Mouse (Mus musculus): ENCODE results near the gene Llgl1. TPM values are rescaled to one million over a fixed set of nuclear protein-coding genes. Genes with fewer than 3 reads are reported as not detected.
A peak's percentile ranks its signal among the peaks of the same experiment; 100 is the strongest.

Llgl1 gene
- polyA plus RNA-seq, 1 experiment from 2014 or later: 13.0 TPM

DNA sequence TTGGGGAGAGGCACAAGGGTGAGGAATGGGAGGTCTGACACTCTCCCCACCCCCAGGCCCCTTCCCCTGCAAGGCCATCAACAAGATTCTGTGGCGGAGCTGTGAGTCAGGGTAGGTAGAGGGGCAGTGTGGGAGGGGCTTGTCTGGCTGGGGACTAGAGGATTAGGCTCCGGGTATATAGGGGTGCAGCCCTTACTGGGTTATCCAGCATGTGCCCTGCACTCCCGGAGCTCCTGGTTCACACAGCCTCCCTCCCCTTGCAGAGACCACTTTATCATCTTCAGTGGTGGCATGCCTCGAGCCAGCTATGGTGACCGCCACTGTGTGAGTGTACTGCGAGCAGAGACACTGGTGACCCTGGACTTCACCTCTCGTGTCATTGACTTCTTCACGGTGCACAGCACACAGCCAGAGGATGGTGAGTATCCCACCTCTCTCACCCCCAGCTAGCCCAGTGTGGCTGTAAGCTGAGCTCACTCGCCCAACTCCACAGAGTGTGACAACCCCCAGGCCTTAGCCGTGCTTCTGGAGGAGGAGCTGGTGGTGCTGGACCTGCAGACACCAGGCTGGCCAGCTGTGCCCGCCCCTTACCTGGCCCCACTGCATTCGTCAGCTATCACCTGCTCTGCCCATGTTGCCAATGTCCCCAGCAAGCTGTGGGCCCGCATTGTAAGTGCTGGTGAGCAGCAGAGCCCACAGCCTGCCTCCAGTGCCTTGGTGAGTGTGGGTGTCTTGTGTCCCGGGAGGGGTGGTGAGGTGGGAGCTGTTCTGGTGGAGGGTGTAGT, 7.4 kb downstream of the Llgl1 start:
- H3K4me1 ChIP-seq (replicated peaks): peaks cover 16% of the 10 kb centered on the region
- no peak overlapping the region for H3K9ac ChIP-seq
- no peak overlapping the region for H3K4me3 ChIP-seq (replicated peaks)
- WGBS (ENCODE audit: insufficient replicate concordance): 83% methylated on average over 14 of the region's 14 CpGs
- H3K27ac ChIP-seq (replicated peaks): no peak overlapping the region
- no peak overlapping the region for H3K4me2 ChIP-seq
- H3K27me3 ChIP-seq: no peaks in the 10 kb centered on the region
- no peaks in the 10 kb centered on the region for H3K9me3 ChIP-seq (replicated peaks)
- H3K36me3 ChIP-seq (replicated peaks): peaks cover 71% of the 10 kb centered on the region
- ATAC-seq (ENCODE audit: insufficient read depth): no peak

GRCm38 (mm10) chr11:60707672-60708071, 8.1 kb downstream of the Llgl1 start:
- H3K27ac ChIP-seq (replicated peaks): no peak overlapping the region
- no peak overlapping the region for H3K4me2 ChIP-seq
- H3K9me3 ChIP-seq (replicated peaks): no peaks in the 10 kb centered on the region
- ATAC-seq (ENCODE audit: insufficient read depth): no peak
- no peaks in the 10 kb centered on the region for H3K27me3 ChIP-seq
- peaks cover 79% of the 10 kb centered on the region for H3K36me3 ChIP-seq (replicated peaks)
- H3K4me3 ChIP-seq (replicated peaks): no peak overlapping the region
- H3K4me1 ChIP-seq (replicated peaks): peaks cover 10% of the 10 kb centered on the region; the same call in 1 of the 2 replicates
- no peak overlapping the region for H3K9ac ChIP-seq
- WGBS (ENCODE audit: insufficient replicate concordance): 56% methylated on average over 3 of the region's 3 CpGs

DNA sequence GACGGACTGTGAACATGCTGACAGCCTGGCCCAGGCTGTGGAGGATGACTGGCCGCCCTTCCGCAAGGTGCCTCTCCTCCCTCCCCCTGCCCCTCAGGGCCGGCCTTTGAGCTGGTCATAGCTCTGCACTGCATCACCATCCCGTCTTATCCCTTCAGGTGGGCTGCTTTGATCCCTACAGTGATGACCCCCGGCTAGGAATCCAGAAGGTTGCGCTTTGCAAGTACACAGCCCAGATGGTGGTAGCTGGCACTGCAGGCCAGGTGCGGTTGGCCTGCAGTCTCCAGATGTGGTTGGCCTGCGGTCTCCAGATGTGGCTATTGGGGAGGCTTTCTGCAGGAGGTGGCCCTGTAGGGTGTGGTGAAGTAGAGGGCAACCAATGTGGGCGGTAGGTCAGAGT, 9.1 kb downstream of the Llgl1 start:
- peaks cover 89% of the 10 kb centered on the region for H3K36me3 ChIP-seq (replicated peaks)
- no peak overlapping the region for H3K27ac ChIP-seq (replicated peaks)
- H3K4me2 ChIP-seq: no peak overlapping the region
- no peak overlapping the region for H3K4me3 ChIP-seq (replicated peaks)
- 84% methylated on average over 10 of the region's 10 CpGs for WGBS (ENCODE audit: insufficient replicate concordance)
- ATAC-seq (ENCODE audit: insufficient read depth): no peak
- H3K27me3 ChIP-seq: no peaks in the 10 kb centered on the region
- no peak overlapping the region for H3K9ac ChIP-seq
- no peaks in the 10 kb centered on the region for H3K9me3 ChIP-seq (replicated peaks)
- 0 out of 2 replicates have a peak, but pooled peaks cover under 1% of the 10 kb centered on the region for H3K4me1 ChIP-seq (replicated peaks)

DNA sequence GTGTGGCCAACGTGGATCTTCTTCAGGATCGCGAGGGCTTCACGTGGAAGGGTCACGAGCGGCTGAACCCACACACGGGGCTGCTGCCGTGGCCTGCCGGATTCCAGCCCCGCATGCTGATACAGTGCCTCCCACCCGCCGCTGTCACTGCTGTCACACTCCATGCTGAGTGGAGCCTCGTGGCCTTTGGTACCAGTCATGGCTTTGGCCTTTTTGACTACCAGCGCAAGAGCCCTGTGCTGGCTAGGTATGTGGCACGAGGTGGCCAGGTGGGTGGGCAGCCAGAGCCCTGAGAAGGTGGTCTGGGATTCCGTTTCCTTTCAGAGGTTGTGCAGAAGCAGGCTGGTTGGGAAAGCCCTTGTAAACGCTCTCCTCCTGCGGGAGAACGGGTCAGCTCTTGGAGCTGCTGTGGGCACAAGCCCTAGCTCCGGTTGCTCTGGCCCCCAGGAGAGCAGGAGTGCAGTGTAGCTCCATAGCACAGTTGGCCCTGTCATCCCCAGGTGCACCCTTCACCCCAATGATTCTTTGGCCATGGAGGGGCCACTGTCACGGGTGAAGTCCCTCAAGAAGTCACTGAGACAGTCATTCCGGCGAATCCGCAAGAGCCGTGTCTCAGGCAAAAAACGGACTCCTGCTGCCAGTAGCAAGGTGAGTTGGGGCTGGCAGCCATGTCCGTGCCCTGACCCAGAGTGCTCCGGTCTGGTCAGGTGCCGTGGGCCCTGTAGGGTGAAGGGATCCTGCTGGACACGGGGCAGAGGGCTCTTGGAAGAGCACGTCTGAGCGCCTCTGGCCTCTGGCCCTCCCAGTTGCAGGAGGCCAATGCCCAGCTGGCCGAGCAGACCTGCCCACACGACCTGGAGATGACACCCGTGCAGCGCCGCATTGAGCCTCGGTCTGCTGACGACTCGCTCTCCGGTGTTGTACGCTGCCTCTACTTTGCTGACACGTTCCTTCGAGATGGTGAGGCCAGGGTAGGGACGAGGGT, 10.2 kb downstream of the Llgl1 start:
- Histone ChIP-seq H3K9ac (no peak overlapping the region), H3K9me3 (replicated peaks) (no peaks in the 10 kb centered on the region), H3K27me3 (no peaks in the 10 kb centered on the region), H3K4me1 (replicated peaks) (no peaks in the 10 kb centered on the region), H3K27ac (replicated peaks) (no peak overlapping the region), H3K4me3 (replicated peaks) (no peak overlapping the region), H3K36me3 (replicated peaks) (peaks cover 94% of the 10 kb centered on the region), H3K4me2 (no peak overlapping the region)
- no peak for ATAC-seq (ENCODE audit: insufficient read depth)
- WGBS (ENCODE audit: insufficient replicate concordance): 86% methylated on average over 45 of the region's 45 CpGs

GRCm38 (mm10) chr11:60711218-60711617, 11.7 kb downstream of the Llgl1 start:
- H3K36me3 ChIP-seq (replicated peaks): peaks cover 100% of the 10 kb centered on the region
- WGBS (ENCODE audit: insufficient replicate concordance): 86% methylated on average over 17 of the region's 17 CpGs
- H3K27ac ChIP-seq (replicated peaks): no peak overlapping the region
- ATAC-seq (ENCODE audit: insufficient read depth): no peak
- no peaks in the 10 kb centered on the region for H3K27me3 ChIP-seq
- no peak overlapping the region for H3K4me2 ChIP-seq
- H3K4me1 ChIP-seq (replicated peaks): no peaks in the 10 kb centered on the region
- no peak overlapping the region for H3K4me3 ChIP-seq (replicated peaks)
- H3K9me3 ChIP-seq (replicated peaks): no peaks in the 10 kb centered on the region
- no peak overlapping the region for H3K9ac ChIP-seq

DNA sequence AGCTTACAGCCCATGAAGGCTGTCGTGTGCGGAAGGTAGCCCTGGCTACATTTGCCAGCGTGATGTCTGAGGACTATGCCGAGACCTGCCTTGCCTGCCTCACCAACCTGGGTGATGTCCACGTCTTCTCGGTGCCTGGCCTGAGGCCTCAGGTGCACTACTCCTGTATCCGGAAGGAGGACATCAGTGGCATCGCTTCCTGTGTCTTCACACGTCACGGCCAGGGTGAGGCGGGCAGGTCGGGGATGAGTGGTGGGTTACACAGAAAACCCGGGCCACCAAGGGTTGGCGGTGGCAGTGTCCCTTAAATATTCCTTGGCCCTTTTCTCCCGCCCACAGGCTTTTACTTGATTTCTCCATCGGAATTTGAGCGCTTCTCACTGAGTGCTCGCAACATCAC, 12.5 kb downstream of the Llgl1 start:
- 88% methylated on average over 18 of the region's 18 CpGs for WGBS (ENCODE audit: insufficient replicate concordance)
- ATAC-seq (ENCODE audit: insufficient read depth): no peak
- Histone ChIP-seq H3K27ac (replicated peaks) (no peak overlapping the region), H3K9ac (no peak overlapping the region), H3K4me3 (replicated peaks) (no peak overlapping the region), H3K36me3 (replicated peaks) (peaks cover 100% of the 10 kb centered on the region), H3K9me3 (replicated peaks) (no peaks in the 10 kb centered on the region), H3K27me3 (no peaks in the 10 kb centered on the region), H3K4me2 (no peak overlapping the region), H3K4me1 (replicated peaks) (no peaks in the 10 kb centered on the region)

- H3K4me3 ChIP-seq (replicated peaks): no peak overlapping the region
- H3K9me3 ChIP-seq (replicated peaks): no peaks in the 10 kb centered on the region
- no peak for ATAC-seq (ENCODE audit: insufficient read depth)
- no peak overlapping the region for H3K9ac ChIP-seq
- H3K4me1 ChIP-seq (replicated peaks): no peaks in the 10 kb centered on the region
- no peaks in the 10 kb centered on the region for H3K27me3 ChIP-seq
- 83% methylated on average over 13 of the region's 13 CpGs for WGBS (ENCODE audit: insufficient replicate concordance)
- H3K27ac ChIP-seq (replicated peaks): no peak overlapping the region
- peaks cover 99% of the 10 kb centered on the region for H3K36me3 ChIP-seq (replicated peaks)
- no peak overlapping the region for H3K4me2 ChIP-seq
Measured at GRCm38 (mm10) chr11:60712639-60713255, 13.2 kb downstream of the Llgl1 start.

- Histone ChIP-seq H3K9ac (no peak overlapping the region), H3K27me3 (no peaks in the 10 kb centered on the region), H3K27ac (replicated peaks) (no peak overlapping the region), H3K4me2 (no peak overlapping the region), H3K4me3 (replicated peaks) (no peak overlapping the region), H3K36me3 (replicated peaks) (peaks cover 96% of the 10 kb centered on the region), H3K4me1 (replicated peaks) (peaks cover 6% of the 10 kb centered on the region; the same call in 1 of the 2 replicates), H3K9me3 (replicated peaks) (no peaks in the 10 kb centered on the region)
- no peak for ATAC-seq (ENCODE audit: insufficient read depth)
- WGBS (ENCODE audit: insufficient replicate concordance): 81% methylated on average over 5 of the region's 5 CpGs
Measured at GRCm38 (mm10) chr11:60715833-60716232, 16.3 kb downstream of the Llgl1 start.

- Histone ChIP-seq H3K27me3 (no peaks in the 10 kb centered on the region), H3K27ac (replicated peaks) (no peak overlapping the region), H3K9me3 (replicated peaks) (no peaks in the 10 kb centered on the region), H3K4me3 (replicated peaks) (no peak overlapping the region), H3K4me1 (replicated peaks) (peaks cover 6% of the 10 kb centered on the region; the same call in 1 of the 2 replicates), H3K9ac (no peak overlapping the region), H3K36me3 (replicated peaks) (peaks cover 94% of the 10 kb centered on the region), H3K4me2 (no peak overlapping the region)
- peak; percentile 33; the same call in 1 of the 2 replicates for ATAC-seq (ENCODE audit: insufficient read depth)
- 37% methylated on average over 5 of the region's 5 CpGs for WGBS (ENCODE audit: insufficient replicate concordance)
Measured at GRCm38 (mm10) chr11:60719263-60719662, 19.7 kb downstream of the Llgl1 start.

- H3K36me3 ChIP-seq (replicated peaks): peaks cover 33% of the 10 kb centered on the region
- no peaks in the 10 kb centered on the region for H3K9me3 ChIP-seq (replicated peaks)
- ATAC-seq (ENCODE audit: insufficient read depth): peak; percentile 77
- no peaks in the 10 kb centered on the region for H3K27me3 ChIP-seq
- under 1% methylated on average over 62 of the region's 71 CpGs for WGBS (ENCODE audit: insufficient replicate concordance)
- H3K4me2 ChIP-seq: peak within 1 kb of the TSS; percentile 86
- H3K4me1 ChIP-seq (replicated peaks): peaks cover 40% of the 10 kb centered on the region
- H3K27ac ChIP-seq (replicated peaks): peak within 1 kb of the TSS; percentile 80
- H3K4me3 ChIP-seq (replicated peaks): peak within 1 kb of the TSS; percentile 91
- H3K9ac ChIP-seq: peak within 1 kb of the TSS; percentile 82
Measured at GRCm38 (mm10) chr11:60726601-60727391, 27.3 kb downstream of the Llgl1 start, which contains the start of gene Flii. Gene Flii (minus strand): TSS chr11:60727263.

All from liver, embryonic 15.5 days (tissue).